Mouse (Mus musculus): Measurements from ENCODE around the gene Arhgef7.

GRCm38 (mm10) chr8:11830214-11831046 lies 102.9 kb downstream of the Arhgef7 start:
- no peak for TF ChIP-seq EP300 (IDR thresholded peaks at IDR 0.05; ENCODE audit: insufficient read depth, low read depth, low read length)
- no peak for TF ChIP-seq POLR2A (IDR thresholded peaks at IDR 0.05; ENCODE audit: insufficient read depth, low read length)
